Mouse (Mus musculus) MEL (cell line): ENCODE data around the gene Yipf3. TPM values are rescaled to one million over a fixed set of nuclear protein-coding genes. Genes with fewer than 3 reads are reported as not detected.
A peak's percentile ranks its signal among the peaks of the same experiment; 100 is the strongest.

ENCODE experiments used
- DNase-seq: peaks from one replicate; pipeline ENCODE4 v3.0.0; 2011; ENCODE audit warnings: low read depth, low spot score
- H3K27ac ChIP-seq: 2 replicates; pipeline ENCODE4 v1.5.1; 2012; ENCODE audit warnings: low read depth, mild to moderate bottlenecking, control low read depth, low read length, moderate library complexity; ENCODE audit not compliant: control insufficient read depth
- H3K27me3 ChIP-seq, 2 experiments: fragments of 150-350 bp in 1 of 2; sonication (generic) in 1 of 2; 2 replicates each; pipeline ENCODE4 v1.6.1; 2012; ENCODE audit warnings: low read length in 2 of 2, mild to moderate bottlenecking in 2 of 2, improper control_type of control experiment in 1 of 2, moderate library complexity in 1 of 2; ENCODE audit not compliant: insufficient read depth in 2 of 2, control insufficient read depth in 1 of 2
- H3K36me3 ChIP-seq, 2 experiments: 2 replicates each; pipeline ENCODE4 v1.6.1; 2012 to 2014; ENCODE audit warnings: low read length in 2 of 2, improper control_type of control experiment in 1 of 2, inconsistent platforms in 1 of 2, mild to moderate bottlenecking in 1 of 2; ENCODE audit not compliant: insufficient read depth in 2 of 2, control insufficient read depth in 1 of 2
- H3K4me1 ChIP-seq, 2 experiments: fragments of 150-350 bp in 1 of 2; sonication (generic) in 1 of 2; 2 replicates each; pipeline ENCODE4 v1.6.1; 2012; ENCODE audit warnings: low read length in 2 of 2, improper control_type of control experiment in 1 of 2, mild to moderate bottlenecking in 1 of 2; ENCODE audit not compliant: insufficient read depth in 2 of 2, control insufficient read depth in 1 of 2
- H3K4me3 ChIP-seq, 2 experiments: fragments of 150-350 bp in 1 of 2; sonication (generic) in 1 of 2; 2 replicates each; pipeline ENCODE4 v1.5.1; 2012; ENCODE audit warnings: low read depth in 2 of 2, low read length in 2 of 2, mild to moderate bottlenecking in 2 of 2, moderate library complexity in 2 of 2, control low read depth in 1 of 2, improper control_type of control experiment in 1 of 2; ENCODE audit not compliant: control insufficient read depth in 1 of 2, insufficient read depth in 1 of 2
- H3K79me2 ChIP-seq: 2 replicates; pipeline ENCODE4 v1.6.1; 2012; ENCODE audit warnings: mild to moderate bottlenecking, low read length, moderate library complexity; ENCODE audit not compliant: control insufficient read depth, poor library complexity, insufficient read depth
- H3K9ac ChIP-seq: 2 replicates; pipeline ENCODE4 v1.6.1; 2012; ENCODE audit warnings: low read depth, mild to moderate bottlenecking, control low read depth, low read length, moderate library complexity; ENCODE audit not compliant: control insufficient read depth, poor library complexity, severe bottlenecking
- H3K9me3 ChIP-seq: fragments of 150-350 bp; sonication (generic); replicated peaks from 2 replicates; pipeline ENCODE4 v1.6.1; 2012; ENCODE audit warnings: mild to moderate bottlenecking, low read length, improper control_type of control experiment, moderate library complexity; ENCODE audit not compliant: insufficient read depth
- BHLHE40 ChIP-seq: IDR thresholded peaks from 2 replicates; pipeline ENCODE4 v1.6.1; 2012; ENCODE audit warnings: low read depth, mild to moderate bottlenecking, inconsistent platforms, low read length, improper control_type of control experiment, borderline replicate concordance
- CHD1 ChIP-seq: IDR thresholded peaks from 2 replicates; pipeline ENCODE4 v1.6.1; 2012; ENCODE audit warnings: low read depth, mild to moderate bottlenecking, inconsistent platforms, low read length, improper control_type of control experiment
- EP300 ChIP-seq, 2 experiments: IDR thresholded peaks; 2 replicates each; pipeline ENCODE4 v1.6.1; 2011; ENCODE audit warnings: improper control_type of control experiment in 2 of 2, low read length in 2 of 2, low read depth in 1 of 2, mild to moderate bottlenecking in 1 of 2
- MAX ChIP-seq: IDR thresholded peaks from 2 replicates; pipeline ENCODE4 v1.6.1; 2011; ENCODE audit warnings: low read length, improper control_type of control experiment
- MAZ ChIP-seq: IDR thresholded peaks from 2 replicates; pipeline ENCODE4 v1.6.1; 2012; ENCODE audit warnings: low read depth, mild to moderate bottlenecking, inconsistent platforms, low read length, improper control_type of control experiment
- MXI1 ChIP-seq: IDR thresholded peaks from 2 replicates; pipeline ENCODE4 v1.6.1; 2011; ENCODE audit warnings: mild to moderate bottlenecking, low read depth, low read length, improper control_type of control experiment
- MYC ChIP-seq: IDR thresholded peaks from 2 replicates; pipeline ENCODE4 v1.6.1; 2011; ENCODE audit warnings: low read depth, mild to moderate bottlenecking, low read length, improper control_type of control experiment, moderate library complexity
- NELFE ChIP-seq: IDR thresholded peaks from 2 replicates; pipeline ENCODE4 v1.6.1; 2011; ENCODE audit warnings: low read depth, low read length, improper control_type of control experiment
- NRF1 ChIP-seq: IDR thresholded peaks from 2 replicates; pipeline ENCODE4 v1.6.1; 2014; ENCODE audit warnings: low read depth, mild to moderate bottlenecking, inconsistent platforms, low read length, improper control_type of control experiment, moderate library complexity; ENCODE audit not compliant: poor library complexity, insufficient read depth, severe bottlenecking
- POLR2AphosphoS2 ChIP-seq: IDR thresholded peaks from 2 replicates; pipeline ENCODE4 v1.6.1; 2011; ENCODE audit warnings: low read length, improper control_type of control experiment
- POLR2AphosphoS5 ChIP-seq: IDR thresholded peaks from 2 replicates; pipeline ENCODE4 v1.6.1; 2012; ENCODE audit warnings: low read depth, borderline replicate concordance, mild to moderate bottlenecking, inconsistent platforms, low read length, moderate library complexity, mixed read lengths
- RAD21 ChIP-seq: IDR thresholded peaks from 2 replicates; pipeline ENCODE4 v1.6.1; 2011; ENCODE audit warnings: mild to moderate bottlenecking, low read depth, low read length, improper control_type of control experiment
- SIN3A ChIP-seq: IDR thresholded peaks from 2 replicates; pipeline ENCODE4 v1.6.1; 2012; ENCODE audit warnings: low read length, improper control_type of control experiment, inconsistent platforms
- SMC3 ChIP-seq: IDR thresholded peaks from 2 replicates; pipeline ENCODE4 v1.6.1; 2011; ENCODE audit warnings: low read depth, low read length, improper control_type of control experiment
- UBTF ChIP-seq: IDR thresholded peaks from 2 replicates; pipeline ENCODE4 v1.6.1; 2012; ENCODE audit warnings: low read depth, mild to moderate bottlenecking, inconsistent platforms, low read length, improper control_type of control experiment, moderate library complexity, borderline replicate concordance; ENCODE audit not compliant: insufficient read depth
- polyA plus RNA-seq, 2 experiments: library from polyadenylated mRNA; stranded (reverse) in 1 of 2; unstranded in 1 of 2; fragments of >175 nt in 1 of 2; fragments of >200 nt in 1 of 2; gene quantifications; 2 replicates each; pipeline versions ENCODE4 v1.2.1 to v1.2.4; 2012; ENCODE audit warnings: low replicate concordance in 2 of 2, low read depth in 1 of 2; ENCODE audit not compliant: insufficient read length in 2 of 2, insufficient read depth in 1 of 2, missing spikeins in 1 of 2
- total RNA-seq: library from RNA; depleted of rRNA; stranded (reverse); fragments of 300-350 nt; gene quantifications from 2 replicates; pipeline ENCODE4 v1.2.3, GENCODE M21; 2012

Yipf3 gene
- total and polyA plus RNA-seq, 3 experiments: 18.9 to 86.5 TPM; not detected in 1

- no peak for DNase-seq
- peaks cover 45% of the 10 kb centered on the region for H3K79me2 ChIP-seq
- peaks cover 7 to 8% of the 10 kb centered on the region in 2 experiments; a peak in 3 of 4 replicates for H3K4me1 ChIP-seq
- H3K27me3 ChIP-seq: no peaks in the 10 kb centered on the region
- no peaks in the 10 kb centered on the region for H3K9me3 ChIP-seq
- TF ChIP-seq MXI1 (peak; percentile 88), BHLHE40 (peak; percentile 70; the same call in 1 of the 2 replicates), NRF1 (no peak), UBTF (0 out of 2 replicates have a peak, but pooled peaks have one; percentile 14), RAD21 (no peak), MAX (peak; percentile 41), CHD1 (peak; percentile 85; the same call in 1 of the 2 replicates), MYC (0 out of 2 replicates have a peak, but pooled peaks have one; percentile 14), SIN3A (0 out of 2 replicates have a peak, but pooled peaks have one; percentile 19), EP300 (IDR thresholded peaks at IDR 0.05; ENCODE audit: low read depth in 1 of 2, low read length in 2 of 2) (peak in 1 of 2 experiments; percentile 12; a peak in 1 of 4 replicates), SMC3 (0 out of 2 replicates have a peak, but pooled peaks have one; percentile 10)
- peak overlapping the region; percentile 68 to 97 for H3K4me3 ChIP-seq
- peak overlapping the region; percentile 97 for H3K9ac ChIP-seq
- peaks cover 19% of the 10 kb centered on the region in 2 experiments for H3K36me3 ChIP-seq
- peak overlapping the region; percentile 86 for H3K27ac ChIP-seq
Observed at GRCm38 (mm10) chr17:46203078-46203477, 44.8 kb upstream of the Yipf3 start.

GRCm38 (mm10) chr17:46206676-46207075, 41.2 kb upstream of the Yipf3 start:
- DNase-seq: no peak
- no peak overlapping the region for H3K4me3 ChIP-seq
- no peaks in the 10 kb centered on the region for H3K9me3 ChIP-seq
- no peaks in the 10 kb centered on the region for H3K27me3 ChIP-seq
- no peak overlapping the region for H3K27ac ChIP-seq
- peaks cover 3 to 8% of the 10 kb centered on the region in 2 experiments; a peak in 2 of 4 replicates for H3K4me1 ChIP-seq
- no peak for TF ChIP-seq POLR2AphosphoS2
- no peak for TF ChIP-seq MAZ
- no peak for TF ChIP-seq NELFE
- TF ChIP-seq POLR2AphosphoS5: no peak
- no peak for TF ChIP-seq EP300 (IDR thresholded peaks at IDR 0.05; ENCODE audit: low read depth in 1 of 2, low read length in 2 of 2)
- peaks cover 34% of the 10 kb centered on the region for H3K79me2 ChIP-seq
- H3K36me3 ChIP-seq: peaks cover 11 to 47% of the 10 kb centered on the region in 2 experiments
- H3K9ac ChIP-seq: no peak overlapping the region
